Mouse (Mus musculus) cortical plate, adult 2 months (tissue): ENCODE measurements around the gene Ndufab1. TPM values are rescaled to one million over a fixed set of nuclear protein-coding genes. Genes with fewer than 3 reads are reported as not detected.

Source experiments
- H3K27ac ChIP-seq: fragments of 200-500 bp; 2 replicates; pipeline ENCODE4 v1.5.1; 2012; ENCODE audit warnings: low read length, control low read depth, inconsistent platforms; ENCODE audit not compliant: insufficient read depth
- H3K4me1 ChIP-seq: fragments of 200-500 bp; 2 replicates; pipeline ENCODE4 v1.6.1; 2011; ENCODE audit warnings: low read length; ENCODE audit not compliant: control insufficient read depth, insufficient read depth
- H3K4me3 ChIP-seq: fragments of 200-500 bp; 2 replicates; pipeline ENCODE4 v1.5.1; 2011; ENCODE audit warnings: mild to moderate bottlenecking, low read length, control low read depth; ENCODE audit not compliant: insufficient read depth
- CTCF ChIP-seq: fragments of 200-500 bp; IDR thresholded peaks from 2 replicates; pipeline ENCODE4 v1.5.1; 2011; ENCODE audit warnings: mild to moderate bottlenecking, control low read depth, low read length; ENCODE audit not compliant: insufficient read depth; ENCODE audit errors: extremely low read depth
- POLR2A ChIP-seq: fragments of 200-500 bp; IDR thresholded peaks from 2 replicates; pipeline ENCODE4 v1.6.1; 2011; ENCODE audit warnings: mild to moderate bottlenecking, low read length, control low read depth; ENCODE audit not compliant: insufficient read depth; ENCODE audit errors: extremely low read depth
- polyA plus RNA-seq: library from polyadenylated mRNA; depleted of rRNA; stranded (reverse); fragments of >200 nt; gene quantifications from 2 replicates; pipeline ENCODE4 v1.2.3, GENCODE M21; 2012; rRNA removed

Ndufab1 gene
- polyA plus RNA-seq, result 199 and 201 TPM in 2 replicates

DNA sequence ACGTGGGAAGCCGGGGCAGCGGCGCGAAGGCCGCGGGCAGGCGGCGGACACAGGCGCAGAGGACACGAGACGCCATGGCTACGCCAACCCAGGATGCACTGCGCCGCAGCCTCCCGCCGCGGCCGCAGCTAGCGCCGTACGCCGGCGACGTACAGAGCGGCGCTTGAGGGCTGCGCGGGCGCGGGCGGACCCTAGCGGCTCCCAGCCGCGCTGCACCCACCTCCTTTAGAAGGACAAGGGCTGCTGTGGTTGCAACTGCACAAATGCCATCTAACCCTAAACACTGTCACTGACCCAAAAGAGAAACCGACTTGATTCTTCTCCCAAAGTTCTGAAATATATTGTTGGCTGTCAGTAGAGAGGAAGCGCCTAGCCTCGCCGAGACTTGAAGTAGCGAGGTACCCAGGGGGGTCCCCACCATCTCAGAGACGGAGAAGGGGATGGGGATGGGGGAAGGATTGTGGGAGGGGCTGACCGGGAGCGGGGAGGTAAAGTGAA lies at the start of gene Ndufab1:
Gene Ndufab1 (minus strand): TSS at position 140 of the 498 bp plus-strand sequence.
- peaks cover 7% of the 10 kb centered on the region; the same call in 1 of the 2 replicates for H3K4me1 ChIP-seq
- TF ChIP-seq POLR2A, result no peak
- TF ChIP-seq CTCF, result peak; percentile 61
- H3K27ac ChIP-seq, result peak within 1 kb of the TSS; percentile 75
- H3K4me3 ChIP-seq, result peak within 1 kb of the TSS; percentile 97

DNA sequence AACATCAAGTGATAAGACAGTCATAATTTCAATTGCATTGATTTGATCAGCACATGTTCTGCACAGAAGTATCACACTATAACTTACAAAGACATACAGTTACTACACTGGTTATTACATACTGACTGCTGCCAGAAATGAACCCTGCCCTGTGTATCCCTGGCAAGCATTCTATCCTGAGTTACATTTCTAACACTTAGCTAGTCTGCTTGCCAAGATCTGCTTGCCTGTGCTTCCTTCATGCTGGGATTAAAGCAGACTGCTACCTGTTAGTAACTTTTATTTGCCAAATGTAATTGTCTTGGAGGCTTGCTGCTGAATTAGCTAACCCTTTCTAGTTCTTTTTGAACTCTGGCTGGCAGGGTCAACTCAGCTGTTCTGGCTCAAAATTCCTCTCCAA lies 39.3 kb upstream of the Ndufab1 start:
- Histone ChIP-seq H3K4me1 (no peaks in the 10 kb centered on the region), H3K4me3 (no peak overlapping the region), H3K27ac (no peak overlapping the region)
- no peak for TF ChIP-seq POLR2A
- no peak for TF ChIP-seq CTCF

DNA sequence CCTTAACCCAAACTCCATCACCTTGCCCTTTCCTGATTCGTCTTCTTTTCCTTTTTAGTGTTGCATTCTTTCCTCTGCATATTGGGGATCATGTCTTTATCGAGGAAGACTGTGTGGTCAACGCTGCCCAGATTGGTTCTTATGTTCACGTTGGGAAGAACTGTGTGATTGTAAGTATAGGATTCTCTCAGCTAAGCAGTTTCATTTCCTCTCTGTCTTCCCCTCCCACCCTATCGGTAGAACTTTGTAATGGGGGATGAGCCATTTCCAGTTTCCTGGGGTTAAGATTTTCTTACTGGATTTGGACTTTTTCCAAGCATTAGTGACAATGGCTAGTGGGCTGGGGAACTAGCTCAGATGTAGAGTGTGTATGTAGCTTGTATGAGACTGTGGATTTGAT lies 36.5 kb upstream of the Ndufab1 start:
- no peak overlapping the region for H3K27ac ChIP-seq
- no peak overlapping the region for H3K4me3 ChIP-seq
- peaks cover 1% of the 10 kb centered on the region; the same call in 1 of the 2 replicates for H3K4me1 ChIP-seq
- TF ChIP-seq CTCF (no peak), POLR2A (no peak)

DNA sequence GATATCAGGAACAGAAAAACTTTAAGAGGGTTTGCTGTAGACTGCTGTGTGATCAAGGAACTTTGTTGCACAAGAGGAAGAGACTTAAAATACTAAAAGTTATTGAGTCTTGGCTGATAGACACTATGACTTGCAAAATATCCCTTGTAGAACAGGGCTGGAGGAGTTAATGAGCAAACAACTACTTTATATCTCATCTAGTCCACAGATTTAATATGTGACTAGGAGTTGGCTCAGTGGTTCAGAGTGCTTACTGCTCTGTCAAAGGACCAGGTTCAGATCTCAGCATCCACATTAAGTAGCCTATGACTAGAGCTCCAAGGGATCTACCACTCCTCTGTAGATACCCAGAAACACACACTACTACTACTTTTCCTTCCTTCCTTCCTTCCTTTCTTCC lies 35.4 kb upstream of the Ndufab1 start:
- Histone ChIP-seq H3K27ac (no peak overlapping the region), H3K4me1 (peaks cover 1% of the 10 kb centered on the region; the same call in 1 of the 2 replicates), H3K4me3 (no peak overlapping the region)
- TF ChIP-seq POLR2A (no peak), CTCF (no peak)

DNA sequence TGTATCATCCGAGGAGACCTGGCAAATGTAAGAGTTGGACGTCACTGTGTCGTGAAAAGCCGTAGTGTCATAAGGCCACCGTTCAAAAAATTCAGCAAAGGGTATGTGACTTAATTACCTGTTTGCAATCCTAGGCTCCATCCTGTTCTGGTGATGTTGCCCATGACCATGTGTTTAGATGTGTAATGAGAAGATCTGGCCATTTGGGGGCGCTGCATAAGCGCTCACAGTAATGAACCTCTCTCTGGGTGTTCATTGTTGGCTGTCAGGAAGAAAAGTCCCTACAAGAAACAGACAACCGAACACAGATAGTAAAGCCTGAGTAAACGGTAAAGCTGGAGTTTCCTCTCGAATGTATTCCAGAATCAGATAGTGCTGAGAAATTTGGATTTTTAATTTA lies 33.4 kb upstream of the Ndufab1 start:
- no peak for TF ChIP-seq POLR2A
- peak; percentile 13; the same call in 1 of the 2 replicates for TF ChIP-seq CTCF
- no peak overlapping the region for H3K4me3 ChIP-seq
- no peak overlapping the region for H3K27ac ChIP-seq
- peaks cover 1% of the 10 kb centered on the region; the same call in 1 of the 2 replicates for H3K4me1 ChIP-seq

DNA sequence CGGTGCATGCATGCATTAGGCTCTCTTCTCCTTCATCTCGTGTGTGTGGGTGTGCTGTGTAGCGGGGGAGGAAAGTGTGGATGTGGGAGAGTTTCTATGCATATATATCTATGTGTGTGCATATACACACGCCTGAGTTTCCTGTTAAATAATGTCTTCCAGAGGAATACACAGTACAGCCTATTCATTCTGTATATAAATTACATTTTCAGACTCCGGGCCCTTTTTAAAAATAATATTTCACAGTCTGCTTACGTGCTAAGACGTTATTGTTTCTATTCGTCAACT lies 31.6 kb upstream of the Ndufab1 start:
- H3K4me3 ChIP-seq, result peak overlapping the region; percentile 82
- peak overlapping the region; percentile 22; the same call in 1 of the 2 replicates for H3K27ac ChIP-seq
- TF ChIP-seq POLR2A (no peak), CTCF (no peak)
- H3K4me1 ChIP-seq, result peaks cover 1% of the 10 kb centered on the region; the same call in 1 of the 2 replicates

DNA sequence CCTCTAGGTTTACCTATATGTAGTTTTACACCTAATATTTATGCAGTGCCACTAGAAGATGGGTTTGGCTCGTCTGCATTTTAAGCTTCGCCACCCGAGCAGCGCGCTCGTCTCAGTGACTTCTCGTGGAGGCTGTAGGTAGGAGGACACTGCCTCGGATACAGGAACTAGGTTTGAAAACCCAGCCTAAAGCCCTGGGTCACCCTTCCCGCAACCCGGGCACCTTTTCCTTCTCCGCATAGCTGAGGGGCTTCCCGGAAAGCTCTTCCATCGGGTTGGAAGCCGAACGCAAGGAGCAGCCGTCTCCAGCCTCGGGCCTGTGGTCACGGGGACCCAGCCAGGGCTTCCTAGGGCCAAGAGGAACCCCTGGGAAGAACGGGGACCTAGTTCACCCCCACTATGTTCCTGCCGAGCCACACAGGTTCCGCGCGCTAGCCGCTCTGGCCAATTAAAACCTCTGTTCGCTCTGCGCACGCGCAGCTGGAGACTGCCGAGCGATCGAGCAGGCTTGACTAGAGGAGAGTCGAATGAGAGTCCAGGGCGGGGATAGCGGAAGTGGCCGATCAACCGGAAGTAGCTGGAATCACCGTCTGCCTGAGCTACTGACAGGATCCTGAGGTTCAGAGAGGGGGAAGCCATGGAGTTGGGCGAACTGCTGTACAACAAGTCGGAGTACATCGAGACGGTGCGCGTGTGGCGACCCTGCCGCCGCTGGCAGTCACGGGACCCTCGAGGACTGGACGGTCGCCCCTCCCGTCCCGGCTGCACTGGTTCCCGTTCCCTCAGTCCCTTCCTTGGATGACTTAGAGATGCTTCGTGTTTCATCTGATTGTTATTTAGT lies 31.0 kb upstream of the Ndufab1 start, which contains the start of the genes Palb2 and Dctn5:
Gene Palb2 (minus strand): TSS at position 489 of the 841 bp plus-strand sequence.
Gene Dctn5 (plus strand): TSS at position 545 of the 841 bp plus-strand sequence.
- Histone ChIP-seq H3K27ac (peak within 1 kb of the TSS; percentile 22; the same call in 1 of the 2 replicates), H3K4me1 (peaks cover 1% of the 10 kb centered on the region; the same call in 1 of the 2 replicates), H3K4me3 (peak within 1 kb of the TSS; percentile 82)
- TF ChIP-seq POLR2A, result peak; percentile 87
- TF ChIP-seq CTCF, result no peak

DNA sequence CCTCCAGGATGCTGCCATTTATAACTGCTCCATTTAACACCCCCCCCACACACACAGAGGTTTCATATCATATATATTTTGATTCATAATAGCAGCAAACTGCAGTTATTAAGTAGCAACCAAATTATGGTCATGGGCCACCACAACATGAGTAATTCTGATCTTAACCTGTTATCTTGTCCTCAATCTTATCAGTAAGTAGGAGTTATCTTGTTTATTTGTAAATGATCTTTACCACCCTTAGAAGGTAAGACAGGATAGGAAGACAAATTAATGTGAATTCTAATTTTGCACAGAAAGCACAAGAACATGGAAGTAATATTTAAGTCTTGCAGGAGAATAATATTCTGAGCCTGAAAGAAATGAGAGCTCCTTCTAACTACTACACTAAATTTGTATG lies 30.1 kb upstream of the Ndufab1 start:
- H3K27ac ChIP-seq, result no peak overlapping the region
- no peak overlapping the region; the same call in 1 of the 2 replicates for H3K4me3 ChIP-seq
- TF ChIP-seq POLR2A (no peak), CTCF (no peak)
- peaks cover 1% of the 10 kb centered on the region; the same call in 1 of the 2 replicates for H3K4me1 ChIP-seq

DNA sequence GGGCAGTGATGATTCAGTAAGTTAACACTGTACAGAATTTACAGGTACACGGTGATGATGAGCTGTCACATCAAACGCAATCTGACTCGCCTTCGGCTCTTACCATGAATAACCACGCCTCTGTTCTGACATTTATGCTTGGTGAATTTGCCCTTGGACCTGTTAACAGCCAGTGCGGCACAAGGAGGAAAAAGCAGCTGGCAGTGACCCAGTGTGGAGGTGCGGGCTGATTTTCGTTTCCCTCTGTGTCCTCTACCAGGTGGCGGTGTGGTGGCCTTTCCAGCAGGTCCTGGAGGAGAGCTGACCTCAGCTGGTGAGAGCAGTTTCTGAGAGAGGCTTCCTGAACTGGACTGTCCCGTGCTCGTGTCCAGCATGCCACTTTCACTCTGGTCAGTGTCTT lies 25.3 kb upstream of the Ndufab1 start:
- TF ChIP-seq CTCF (no peak), POLR2A (no peak)
- Histone ChIP-seq H3K4me1 (no peaks in the 10 kb centered on the region), H3K4me3 (no peak overlapping the region), H3K27ac (no peak overlapping the region)

DNA sequence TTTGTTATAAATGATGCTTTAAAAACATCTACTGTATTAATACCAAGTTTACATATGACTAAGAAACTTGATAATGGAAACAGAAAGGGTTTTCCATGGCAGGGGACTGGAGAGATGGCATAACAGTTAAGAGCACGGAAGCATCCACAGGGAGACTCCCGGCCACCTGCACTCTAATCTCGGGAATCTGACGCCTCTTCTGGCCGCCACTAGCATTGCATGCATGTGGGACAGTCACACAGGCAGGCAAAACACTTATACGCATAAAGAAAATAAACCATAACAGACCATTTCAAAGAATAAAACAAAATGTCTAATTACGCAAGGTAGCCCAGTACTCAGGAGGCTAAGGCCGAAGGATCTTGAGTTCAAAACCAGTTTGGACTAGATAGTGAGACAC lies 23.9 kb upstream of the Ndufab1 start:
- H3K4me1 ChIP-seq, result no peaks in the 10 kb centered on the region
- TF ChIP-seq CTCF (no peak), POLR2A (no peak)
- no peak overlapping the region for H3K4me3 ChIP-seq
- H3K27ac ChIP-seq, result no peak overlapping the region
